Mouse (Mus musculus): ENCODE data around the gene Ly6g6e. TPM values are rescaled to one million over a fixed set of nuclear protein-coding genes. Genes with fewer than 3 reads are reported as not detected.

Gene Ly6g6e
- polyA plus RNA-seq, 1 experiment from 2014 or later: 33.0 TPM

GRCm38 (mm10) chr17:35094475-35095365 is 18.0 kb downstream of the Ly6g6e start:
- Histone ChIP-seq H3K9me3 (replicated peaks) (no peaks in the 10 kb centered on the region), H3K4me3 (replicated peaks) (no peak overlapping the region), H3K36me3 (peaks cover 77% of the 10 kb centered on the region), H3K27me3 (no peaks in the 10 kb centered on the region), H3K4me2 (replicated peaks) (no peak overlapping the region), H3K4me1 (peaks cover 13% of the 10 kb centered on the region), H3K27ac (replicated peaks) (no peak overlapping the region), H3K9ac (no peak overlapping the region)
- ATAC-seq (ENCODE audit: insufficient number of reproducible peaks, low FRiP score, low TSS enrichment, low read depth): no peak
- 91% methylated on average over 15 of the region's 15 CpGs for WGBS

- H3K9me3 ChIP-seq (replicated peaks): no peaks in the 10 kb centered on the region
- no peak overlapping the region for H3K4me3 ChIP-seq (replicated peaks)
- no peak overlapping the region for H3K4me2 ChIP-seq (replicated peaks)
- peaks cover 88% of the 10 kb centered on the region for H3K36me3 ChIP-seq
- no peak for ATAC-seq (ENCODE audit: insufficient number of reproducible peaks, low FRiP score, low TSS enrichment, low read depth)
- 80% methylated on average over 12 of the region's 12 CpGs for WGBS
- H3K27me3 ChIP-seq: no peaks in the 10 kb centered on the region
- no peak overlapping the region for H3K9ac ChIP-seq
- H3K27ac ChIP-seq (replicated peaks): no peak overlapping the region
- no peaks in the 10 kb centered on the region for H3K4me1 ChIP-seq
These were observed 19.9 kb downstream of the Ly6g6e start for GRCm38 (mm10) chr17:35096597-35096996.

- 81% methylated on average over 12 of the region's 12 CpGs for WGBS
- Histone ChIP-seq H3K4me2 (replicated peaks) (no peak overlapping the region), H3K9ac (no peak overlapping the region), H3K36me3 (peaks cover 91% of the 10 kb centered on the region), H3K4me1 (no peaks in the 10 kb centered on the region), H3K27ac (replicated peaks) (no peak overlapping the region), H3K27me3 (no peaks in the 10 kb centered on the region), H3K4me3 (replicated peaks) (no peak overlapping the region), H3K9me3 (replicated peaks) (no peaks in the 10 kb centered on the region)
- no peak for ATAC-seq (ENCODE audit: insufficient number of reproducible peaks, low FRiP score, low TSS enrichment, low read depth)
These were observed 20.5 kb downstream of the Ly6g6e start for GRCm38 (mm10) chr17:35097164-35097655.

GRCm38 (mm10) chr17:35100196-35100765 is 23.6 kb downstream of the Ly6g6e start:
- 82% methylated on average over 10 of the region's 10 CpGs for WGBS
- H3K27me3 ChIP-seq: no peaks in the 10 kb centered on the region
- no peak overlapping the region for H3K27ac ChIP-seq (replicated peaks)
- peaks cover 84% of the 10 kb centered on the region for H3K36me3 ChIP-seq
- H3K9ac ChIP-seq: no peak overlapping the region
- no peak for ATAC-seq (ENCODE audit: insufficient number of reproducible peaks, low FRiP score, low TSS enrichment, low read depth)
- no peaks in the 10 kb centered on the region for H3K9me3 ChIP-seq (replicated peaks)
- no peak overlapping the region for H3K4me3 ChIP-seq (replicated peaks)
- no peak overlapping the region for H3K4me2 ChIP-seq (replicated peaks)
- no peaks in the 10 kb centered on the region for H3K4me1 ChIP-seq

- Histone ChIP-seq H3K9ac (no peak overlapping the region), H3K4me3 (replicated peaks) (no peak overlapping the region), H3K36me3 (peaks cover 79% of the 10 kb centered on the region), H3K27me3 (no peaks in the 10 kb centered on the region), H3K9me3 (replicated peaks) (no peaks in the 10 kb centered on the region), H3K4me1 (peaks cover 5% of the 10 kb centered on the region), H3K27ac (replicated peaks) (no peak overlapping the region), H3K4me2 (replicated peaks) (no peak overlapping the region)
- WGBS: 88% methylated on average over 11 of the region's 11 CpGs
- no peak for ATAC-seq (ENCODE audit: insufficient number of reproducible peaks, low FRiP score, low TSS enrichment, low read depth)
These were observed 24.5 kb downstream of the Ly6g6e start for GRCm38 (mm10) chr17:35101161-35101560.

GRCm38 (mm10) chr17:35102299-35102698 is 25.6 kb downstream of the Ly6g6e start:
- H3K36me3 ChIP-seq: peaks cover 67% of the 10 kb centered on the region
- 73% methylated on average over 8 of the region's 8 CpGs for WGBS
- ATAC-seq (ENCODE audit: insufficient number of reproducible peaks, low FRiP score, low TSS enrichment, low read depth): no peak

GRCm38 (mm10) chr17:35103221-35103690 is 26.6 kb downstream of the Ly6g6e start:
- peaks cover 7% of the 10 kb centered on the region for H3K4me1 ChIP-seq
- ATAC-seq (ENCODE audit: insufficient number of reproducible peaks, low FRiP score, low TSS enrichment, low read depth): no peak
- H3K36me3 ChIP-seq: peaks cover 58% of the 10 kb centered on the region
- H3K27ac ChIP-seq (replicated peaks): no peak overlapping the region
- no peak overlapping the region for H3K9ac ChIP-seq
- WGBS: 63% methylated on average over 6 of the region's 6 CpGs
- H3K4me3 ChIP-seq (replicated peaks): no peak overlapping the region
- H3K27me3 ChIP-seq: no peaks in the 10 kb centered on the region
- no peaks in the 10 kb centered on the region for H3K9me3 ChIP-seq (replicated peaks)
- no peak overlapping the region for H3K4me2 ChIP-seq (replicated peaks)

More at GRCm38 (mm10) chr17:35102299-35102698, 25.6 kb downstream of the Ly6g6e start:
- Histone ChIP-seq H3K9me3 (replicated peaks) (no peaks in the 10 kb centered on the region), H3K9ac (no peak overlapping the region), H3K4me3 (replicated peaks) (no peak overlapping the region), H3K27ac (replicated peaks) (0 out of 2 replicates have a peak overlapping the region, but pooled peaks have one; percentile 34), H3K27me3 (no peaks in the 10 kb centered on the region), H3K4me2 (replicated peaks) (no peak overlapping the region), H3K4me1 (peaks cover 7% of the 10 kb centered on the region)

GRCm38 (mm10) chr17:35104079-35104478 is 27.4 kb downstream of the Ly6g6e start:
- no peaks in the 10 kb centered on the region for H3K9me3 ChIP-seq (replicated peaks)
- H3K4me3 ChIP-seq (replicated peaks): no peak overlapping the region
- H3K27me3 ChIP-seq: no peaks in the 10 kb centered on the region
- ATAC-seq (ENCODE audit: insufficient number of reproducible peaks, low FRiP score, low TSS enrichment, low read depth): no peak
- H3K9ac ChIP-seq: no peak overlapping the region
- no peak overlapping the region for H3K4me2 ChIP-seq (replicated peaks)
- peaks cover 7% of the 10 kb centered on the region for H3K4me1 ChIP-seq
- H3K27ac ChIP-seq (replicated peaks): no peak overlapping the region
- 86% methylated on average over 7 of the region's 7 CpGs for WGBS
- H3K36me3 ChIP-seq: peaks cover 49% of the 10 kb centered on the region

GRCm38 (mm10) chr17:35104754-35105153 is 28.1 kb downstream of the Ly6g6e start:
- Histone ChIP-seq H3K27me3 (no peaks in the 10 kb centered on the region), H3K9me3 (replicated peaks) (no peaks in the 10 kb centered on the region), H3K4me1 (peaks cover 7% of the 10 kb centered on the region), H3K27ac (replicated peaks) (no peak overlapping the region), H3K36me3 (peaks cover 43% of the 10 kb centered on the region), H3K4me3 (replicated peaks) (no peak overlapping the region), H3K4me2 (replicated peaks) (no peak overlapping the region), H3K9ac (no peak overlapping the region)
- ATAC-seq (ENCODE audit: insufficient number of reproducible peaks, low FRiP score, low TSS enrichment, low read depth): no peak
- 73% methylated on average over 6 of the region's 6 CpGs for WGBS

- Histone ChIP-seq H3K36me3 (peaks cover 32% of the 10 kb centered on the region), H3K4me2 (replicated peaks) (peak overlapping the region; percentile 40)
- WGBS: 24% methylated on average over 13 of the region's 13 CpGs
These were observed 29.2 kb downstream of the Ly6g6e start for GRCm38 (mm10) chr17:35105740-35106389.

GRCm38 (mm10) chr17:35106522-35106921 is 29.8 kb downstream of the Ly6g6e start:
- H3K27me3 ChIP-seq: no peaks in the 10 kb centered on the region
- H3K4me2 ChIP-seq (replicated peaks): 0 out of 2 replicates have a peak overlapping the region, but pooled peaks have one; percentile 40
- H3K4me3 ChIP-seq (replicated peaks): 0 out of 2 replicates have a peak overlapping the region, but pooled peaks have one; percentile 13
- peaks cover 7% of the 10 kb centered on the region for H3K4me1 ChIP-seq
- H3K27ac ChIP-seq (replicated peaks): no peak overlapping the region
- ATAC-seq (ENCODE audit: insufficient number of reproducible peaks, low FRiP score, low TSS enrichment, low read depth): no peak
- H3K9me3 ChIP-seq (replicated peaks): no peaks in the 10 kb centered on the region
- peaks cover 26% of the 10 kb centered on the region for H3K36me3 ChIP-seq
- WGBS: 62% methylated on average over 3 of the region's 3 CpGs
- no peak overlapping the region for H3K9ac ChIP-seq

More at GRCm38 (mm10) chr17:35105740-35106389, 29.2 kb downstream of the Ly6g6e start:
- Histone ChIP-seq H3K4me3 (replicated peaks) (0 out of 2 replicates have a peak overlapping the region, but pooled peaks have one; percentile 13), H3K4me1 (peaks cover 7% of the 10 kb centered on the region), H3K27me3 (no peaks in the 10 kb centered on the region), H3K27ac (replicated peaks) (no peak overlapping the region), H3K9me3 (replicated peaks) (no peaks in the 10 kb centered on the region), H3K9ac (no peak overlapping the region)
- no peak for ATAC-seq (ENCODE audit: insufficient number of reproducible peaks, low FRiP score, low TSS enrichment, low read depth)
